Mouse (Mus musculus): ENCODE data around the gene Malsu1. TPM values are rescaled to one million over a fixed set of nuclear protein-coding genes. Genes with fewer than 3 reads are reported as not detected.

The Malsu1 gene
- total RNA-seq, 2 experiments from 2014 or later, result 22.8 to 28.3 TPM

DNA sequence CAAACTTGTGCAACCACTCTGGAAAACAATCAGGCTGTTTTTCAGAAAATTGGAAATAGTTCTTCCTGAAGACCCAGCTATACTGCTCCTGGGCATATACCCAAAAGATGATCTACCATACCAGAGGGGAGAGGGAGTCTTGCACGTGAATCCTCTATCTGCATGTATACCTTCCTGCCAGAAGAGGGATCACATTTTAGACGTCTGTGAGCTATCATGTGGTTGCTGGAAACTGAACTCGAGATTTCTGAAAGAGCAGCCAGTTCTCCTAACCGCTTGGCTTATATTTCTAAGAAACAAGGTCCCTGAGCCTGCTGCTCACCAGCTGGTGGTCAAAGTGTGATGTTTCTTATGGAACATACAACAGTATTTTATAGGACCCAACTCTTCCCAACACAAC, 5.2 kb upstream of the Malsu1 start:
- DNase-seq (ENCODE audit: extremely low spot score in 1 of 2, low spot score in 1 of 2), result no peak

DNA sequence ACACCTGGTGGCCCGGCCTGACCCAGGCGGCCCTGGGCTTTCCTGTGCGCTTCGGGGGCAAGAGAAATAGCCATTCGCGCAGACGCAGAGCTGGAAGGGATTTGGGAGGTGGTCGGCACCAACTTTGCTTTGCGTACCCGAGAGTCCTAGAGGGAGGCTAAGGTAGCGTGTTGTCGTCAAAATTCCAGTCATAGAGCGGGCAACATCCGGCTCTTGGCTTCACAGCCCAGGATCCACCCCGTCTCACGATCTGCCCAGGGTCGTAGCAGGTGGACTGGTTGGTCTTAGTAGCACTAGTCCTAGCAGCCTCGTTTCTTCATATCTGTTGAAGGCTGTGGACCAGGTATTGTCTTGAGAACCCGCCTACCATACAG, 509 bp downstream of the Malsu1 start:
- no peak for DNase-seq (ENCODE audit: extremely low spot score in 1 of 2, low spot score in 1 of 2)

DNA sequence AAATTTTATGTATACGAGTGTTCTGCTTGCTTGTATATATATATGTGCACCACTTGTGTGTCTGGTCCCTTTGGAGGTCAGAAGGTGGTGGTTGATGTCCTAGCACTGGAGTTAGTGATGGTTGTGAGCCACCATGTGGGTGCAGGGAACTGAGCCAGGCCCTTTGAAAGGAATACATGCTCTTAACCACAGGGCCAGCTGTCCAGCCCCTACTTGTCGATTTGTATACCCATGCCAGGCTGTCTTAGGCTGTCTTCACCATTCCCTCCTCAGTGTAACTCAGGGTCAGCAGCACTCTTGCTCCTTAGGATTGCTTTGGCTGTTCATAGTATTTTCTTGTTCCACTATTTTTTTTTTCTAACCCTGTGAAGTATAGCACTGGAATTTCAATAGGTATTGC, 4.3 kb downstream of the Malsu1 start:
- no peak for DNase-seq (ENCODE audit: extremely low spot score in 1 of 2, low spot score in 1 of 2)

DNA sequence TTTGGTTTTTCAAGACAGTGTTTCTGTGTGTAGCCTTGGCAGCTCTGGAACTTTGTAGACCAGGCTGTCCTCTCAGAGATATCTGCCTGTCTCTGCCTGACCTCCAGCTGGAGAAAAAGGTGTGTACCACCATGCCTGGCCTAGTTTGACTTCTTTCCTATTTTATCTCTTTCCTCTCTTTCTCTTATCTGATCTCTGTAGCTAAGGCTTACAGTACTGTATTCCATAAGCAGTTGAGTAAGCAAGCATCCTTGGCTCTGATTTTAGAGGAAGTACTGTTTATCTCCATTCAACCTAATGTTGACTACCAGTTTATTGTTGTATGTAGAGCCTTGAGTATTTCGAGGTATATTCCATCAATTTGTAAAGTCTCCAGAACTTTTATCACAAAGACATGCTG, 5.7 kb downstream of the Malsu1 start:
- DNase-seq (ENCODE audit: extremely low spot score in 1 of 2, low spot score in 1 of 2), result no peak

DNA sequence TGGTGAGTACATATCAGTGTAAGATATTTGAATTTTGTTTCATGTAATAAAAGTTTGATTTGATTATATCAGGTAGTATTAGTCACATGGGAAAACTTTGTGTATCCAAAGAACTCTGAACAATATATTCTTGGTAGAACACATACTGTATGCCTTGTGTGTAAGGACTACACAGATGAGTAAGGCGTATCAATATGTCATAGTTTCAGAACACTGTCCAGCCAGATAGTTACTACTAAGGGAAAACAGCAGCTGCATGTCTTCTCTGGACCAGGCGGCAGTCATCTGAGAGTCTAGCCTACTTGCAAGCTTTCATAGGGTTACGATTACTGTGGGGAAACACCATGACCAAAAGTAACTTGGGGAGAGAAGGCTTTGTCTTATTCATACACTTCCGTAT, 9.4 kb downstream of the Malsu1 start:
- DNase-seq (ENCODE audit: extremely low spot score in 1 of 2, low spot score in 1 of 2), result no peak

DNA sequence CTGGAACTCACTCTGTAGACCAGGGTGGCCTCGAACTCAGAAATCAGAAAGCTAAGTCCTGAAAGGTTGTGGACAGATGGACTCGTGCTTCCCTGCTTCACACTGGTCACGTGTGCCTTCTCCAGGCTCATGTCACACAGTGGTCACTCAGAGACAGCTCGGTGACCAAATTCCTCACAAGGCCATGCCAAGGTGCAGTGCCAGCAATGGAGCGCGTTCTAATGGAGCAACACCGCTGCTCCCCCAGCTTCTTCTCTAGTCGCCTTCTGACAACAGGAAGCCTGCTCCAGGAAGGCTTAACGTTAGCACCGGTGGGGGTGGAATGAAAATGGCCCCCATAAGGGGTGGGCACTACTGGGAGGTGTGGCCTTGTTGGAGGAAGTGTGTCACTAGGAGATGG, 21.4 kb downstream of the Malsu1 start:
- DNase-seq (ENCODE audit: extremely low spot score in 1 of 2, low spot score in 1 of 2), result no peak

DNA sequence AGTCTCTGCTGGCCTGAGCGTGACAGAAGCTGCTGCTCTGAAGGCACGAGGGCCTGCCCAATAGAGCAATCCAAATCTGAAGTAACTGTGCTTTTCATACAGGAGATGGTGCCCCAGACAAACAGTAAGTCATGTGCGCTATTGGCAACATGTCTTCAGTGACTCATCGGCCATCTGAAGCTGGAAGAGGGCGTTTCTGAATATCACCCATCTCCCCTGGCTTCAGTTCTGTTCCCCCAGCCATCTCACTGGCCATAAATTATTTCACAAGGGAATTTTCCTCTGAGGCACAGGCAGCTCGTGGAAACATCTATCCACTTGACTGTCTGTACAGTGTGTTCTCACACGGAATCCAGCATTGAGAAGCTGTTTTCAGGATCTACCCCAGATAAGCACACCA, 22.8 kb downstream of the Malsu1 start:
- DNase-seq (ENCODE audit: extremely low spot score in 1 of 2, low spot score in 1 of 2), result no peak

DNA sequence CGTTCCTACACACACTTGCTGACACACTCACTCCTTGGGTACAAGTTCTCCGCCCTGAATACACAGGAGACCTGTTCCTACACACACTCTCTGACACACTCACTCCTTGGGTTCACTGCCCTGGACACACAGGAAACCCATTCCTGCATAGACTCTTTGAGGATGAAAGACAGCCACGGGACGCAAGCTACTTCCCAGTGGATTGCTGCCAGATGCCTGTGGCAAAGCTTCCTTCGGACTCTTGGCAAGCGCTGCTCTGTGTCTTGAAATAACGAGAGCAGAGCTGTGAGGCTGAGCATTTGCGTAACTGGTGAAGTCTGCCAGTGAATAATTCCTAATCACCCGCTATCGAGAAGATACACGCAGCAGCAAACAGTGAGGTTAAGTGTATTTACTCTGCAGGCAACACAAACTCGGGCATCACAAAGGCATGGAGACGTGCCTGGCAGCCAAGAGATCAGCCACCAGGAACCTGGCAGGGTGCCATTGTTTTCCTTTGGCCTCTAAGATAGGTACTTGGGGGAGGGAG, 23.4 kb downstream of the Malsu1 start:
- DNase-seq (ENCODE audit: extremely low spot score in 1 of 2, low spot score in 1 of 2), result peak; percentile 37 to 40

DNA sequence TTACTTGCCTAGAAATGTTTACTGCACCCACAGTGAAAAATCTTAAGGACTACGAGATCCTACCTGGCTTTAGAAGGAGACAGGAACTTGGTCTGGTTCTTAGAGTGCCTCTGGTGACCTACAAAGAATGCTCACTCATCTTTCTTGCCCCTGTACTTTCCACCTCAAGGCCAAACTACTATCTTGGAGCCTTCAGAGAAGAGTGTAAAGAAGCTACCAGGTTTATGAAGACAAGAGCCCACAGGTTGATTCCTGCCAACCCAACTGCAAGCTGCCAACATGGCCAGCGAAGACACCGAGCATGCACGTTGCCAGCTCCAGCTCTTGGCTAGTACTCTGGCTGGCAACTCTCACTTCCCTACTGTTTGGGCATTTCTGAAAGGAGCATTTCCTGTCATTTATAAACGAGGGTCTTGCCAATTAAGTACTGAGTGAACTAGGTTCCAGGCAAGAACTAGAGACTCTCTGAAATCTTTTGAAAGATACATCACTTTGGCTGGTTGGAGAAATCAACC, 24.1 kb downstream of the Malsu1 start:
- DNase-seq (ENCODE audit: extremely low spot score in 1 of 2, low spot score in 1 of 2), result no peak

DNA sequence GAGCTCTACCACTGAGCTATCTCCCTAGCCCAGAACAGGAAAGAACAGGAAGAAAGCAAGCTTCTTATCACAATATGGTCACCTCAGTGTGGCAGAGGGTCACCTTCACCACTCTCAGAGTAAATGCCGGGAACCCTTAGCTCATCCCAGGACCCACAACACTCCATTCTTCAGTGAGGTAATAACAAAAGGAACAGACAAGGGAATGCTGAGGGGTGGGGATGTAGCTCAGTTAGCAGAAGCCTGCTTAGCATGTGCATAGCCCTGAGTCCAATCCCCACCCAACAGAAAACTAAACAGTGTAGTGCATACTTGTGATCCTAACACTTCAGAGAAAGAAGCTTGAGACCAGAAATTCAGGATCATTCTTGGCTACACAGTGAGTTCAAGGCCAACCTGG, 25.5 kb downstream of the Malsu1 start:
- no peak for DNase-seq (ENCODE audit: extremely low spot score in 1 of 2, low spot score in 1 of 2)

DNA sequence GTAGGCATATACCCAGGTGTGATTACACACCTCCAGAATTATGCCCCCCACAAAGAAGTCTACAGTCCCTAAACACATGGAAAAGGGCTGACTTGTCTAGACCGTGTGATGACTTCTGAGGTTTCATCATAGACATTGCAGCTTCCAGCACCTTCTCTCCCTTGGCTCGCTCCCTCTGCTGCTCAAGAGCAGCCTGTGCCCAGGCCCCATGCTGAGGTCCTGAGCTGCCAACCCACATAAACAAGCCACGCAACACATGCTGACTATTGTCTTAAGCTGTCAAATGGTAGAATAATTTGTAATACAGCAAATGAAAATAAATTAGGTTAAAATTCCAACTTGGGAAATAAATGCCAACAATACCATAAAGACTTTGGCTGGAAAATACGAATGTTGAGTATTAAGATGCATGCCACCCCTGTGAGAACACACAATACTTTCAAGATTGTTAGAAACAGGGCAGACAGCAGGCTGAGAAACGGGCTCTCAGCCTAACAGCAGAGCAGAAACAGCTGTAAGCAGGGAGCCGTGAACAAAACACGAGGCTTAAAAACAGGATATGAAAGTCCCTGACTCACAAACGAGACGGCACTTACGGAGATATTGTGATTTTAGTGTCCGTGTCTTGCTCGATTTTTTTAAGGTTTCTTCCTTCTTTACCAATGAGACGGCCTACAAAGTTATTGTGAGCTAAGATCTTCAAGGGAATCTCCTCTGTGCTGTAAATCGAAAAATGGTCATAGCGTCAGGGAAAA, 33.3 kb downstream of the Malsu1 start:
- no peak for DNase-seq (ENCODE audit: extremely low spot score in 1 of 2, low spot score in 1 of 2)

DNA sequence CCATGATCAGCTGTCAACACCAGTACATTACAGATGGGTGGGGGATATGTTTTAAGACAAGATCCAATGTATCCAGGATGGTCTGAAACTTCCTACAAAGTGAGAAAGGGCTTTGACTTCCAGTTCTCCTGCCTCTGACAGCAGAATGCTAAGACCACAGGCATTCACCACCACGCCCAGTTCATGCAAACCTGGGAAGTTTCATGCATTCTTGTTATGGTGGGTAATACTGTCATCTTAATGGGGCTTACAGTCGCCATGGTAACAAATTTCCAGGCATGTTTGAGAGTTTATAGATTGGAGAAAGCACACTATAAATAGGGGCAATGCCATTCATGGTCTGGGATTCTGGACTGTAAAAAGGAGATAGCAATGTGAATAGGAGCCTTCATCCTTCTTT, 35.6 kb downstream of the Malsu1 start:
- no peak for DNase-seq (ENCODE audit: extremely low spot score in 1 of 2, low spot score in 1 of 2)

DNA sequence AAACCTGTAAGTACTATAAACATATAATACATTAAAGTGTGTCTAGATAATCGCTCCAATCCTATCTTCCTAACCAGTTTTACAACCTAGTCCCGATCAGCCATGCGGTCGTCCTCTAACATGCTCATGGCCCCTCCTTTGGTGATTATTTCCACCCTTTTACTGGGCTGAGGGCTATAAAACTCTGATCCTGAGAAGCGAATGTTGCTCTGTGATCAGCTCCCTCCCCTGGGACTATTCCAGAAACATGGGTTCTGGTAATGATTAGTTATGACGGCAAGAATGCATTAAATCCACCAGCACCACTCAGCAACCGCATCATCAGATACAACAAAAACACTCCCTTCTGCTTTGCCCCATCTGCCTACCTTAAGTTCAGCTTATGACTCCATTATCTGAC, 40.3 kb downstream of the Malsu1 start:
- no peak for DNase-seq (ENCODE audit: extremely low spot score in 1 of 2, low spot score in 1 of 2)

DNA sequence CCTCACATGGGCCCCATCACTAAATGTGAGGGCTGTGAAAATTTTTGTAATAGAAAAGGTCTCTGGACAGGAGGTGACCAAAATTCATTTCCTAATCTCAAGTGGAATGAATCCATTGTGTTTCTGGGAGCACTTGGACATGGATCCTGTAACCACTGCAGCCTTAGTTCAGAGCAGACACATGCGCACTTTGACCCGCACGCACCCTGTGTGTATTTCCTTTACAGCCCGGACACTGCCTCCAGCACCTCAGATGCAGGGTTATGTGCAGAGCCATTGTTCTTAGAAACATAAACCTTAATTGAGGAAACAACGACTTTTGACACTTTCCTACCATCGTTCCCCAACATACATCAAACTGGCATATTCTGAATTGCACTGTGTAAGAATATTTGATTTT, 40.9 kb downstream of the Malsu1 start:
- DNase-seq (ENCODE audit: extremely low spot score in 1 of 2, low spot score in 1 of 2), result no peak

DNA sequence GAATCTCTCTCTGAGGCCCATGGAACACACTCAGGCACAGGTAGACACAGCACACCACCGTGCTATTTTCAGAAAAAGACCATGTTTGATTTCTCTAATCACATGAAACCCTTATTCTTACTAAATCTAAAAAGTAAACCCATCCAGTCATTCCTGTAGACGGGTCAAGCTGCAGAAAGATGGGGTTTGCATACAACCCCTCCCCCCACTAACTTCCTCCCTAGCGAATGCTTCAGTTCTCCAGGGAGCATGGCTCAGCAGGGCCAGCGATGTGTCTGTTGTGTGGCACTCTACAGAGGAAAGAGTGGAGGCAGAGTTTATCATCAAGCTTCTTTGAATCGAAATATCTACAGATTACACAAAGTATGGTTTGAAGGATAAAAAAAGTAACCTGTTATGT, 42.0 kb downstream of the Malsu1 start:
- no peak for DNase-seq (ENCODE audit: extremely low spot score in 1 of 2, low spot score in 1 of 2)

DNA sequence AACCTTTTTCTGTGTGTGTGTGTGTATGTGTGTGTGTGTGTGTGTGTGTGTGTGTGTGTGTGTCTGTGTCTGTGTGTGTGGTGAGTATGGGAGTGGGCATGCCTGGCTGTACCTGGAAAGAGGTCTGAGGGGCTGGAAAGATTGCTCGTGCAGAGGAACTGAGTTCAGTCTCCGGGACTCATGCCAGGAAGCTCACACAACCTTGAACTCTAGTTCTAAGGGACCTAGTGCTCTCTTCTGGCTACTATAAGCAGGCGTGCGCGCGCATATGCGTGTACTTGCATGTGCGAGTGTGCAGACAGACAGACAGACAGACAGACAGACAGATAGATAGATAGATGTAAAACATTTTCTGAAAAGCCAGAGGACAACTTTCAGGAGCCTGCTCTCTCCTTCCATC, 42.6 kb downstream of the Malsu1 start:
- DNase-seq (ENCODE audit: extremely low spot score in 1 of 2, low spot score in 1 of 2), result no peak

DNA sequence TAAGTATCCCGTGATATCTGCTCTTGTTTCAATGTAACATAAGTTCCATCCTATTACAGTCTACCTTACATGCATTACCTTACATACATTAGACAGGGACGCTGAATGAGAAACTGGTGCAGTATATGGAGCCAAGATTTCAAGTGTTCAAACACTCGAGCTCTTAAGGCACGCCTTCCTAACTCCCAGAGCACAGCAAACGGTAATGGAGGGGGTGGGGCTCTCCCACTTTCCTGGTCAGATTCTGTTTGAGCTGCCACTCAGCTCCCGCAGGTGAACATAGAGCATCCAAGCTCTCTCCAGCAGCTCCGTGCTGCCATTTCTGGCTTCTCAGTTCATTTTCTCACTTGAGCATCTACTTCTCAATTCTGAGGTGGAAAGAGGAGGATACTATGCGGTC, 44.9 kb downstream of the Malsu1 start:
- no peak for DNase-seq (ENCODE audit: extremely low spot score in 1 of 2, low spot score in 1 of 2)

DNA sequence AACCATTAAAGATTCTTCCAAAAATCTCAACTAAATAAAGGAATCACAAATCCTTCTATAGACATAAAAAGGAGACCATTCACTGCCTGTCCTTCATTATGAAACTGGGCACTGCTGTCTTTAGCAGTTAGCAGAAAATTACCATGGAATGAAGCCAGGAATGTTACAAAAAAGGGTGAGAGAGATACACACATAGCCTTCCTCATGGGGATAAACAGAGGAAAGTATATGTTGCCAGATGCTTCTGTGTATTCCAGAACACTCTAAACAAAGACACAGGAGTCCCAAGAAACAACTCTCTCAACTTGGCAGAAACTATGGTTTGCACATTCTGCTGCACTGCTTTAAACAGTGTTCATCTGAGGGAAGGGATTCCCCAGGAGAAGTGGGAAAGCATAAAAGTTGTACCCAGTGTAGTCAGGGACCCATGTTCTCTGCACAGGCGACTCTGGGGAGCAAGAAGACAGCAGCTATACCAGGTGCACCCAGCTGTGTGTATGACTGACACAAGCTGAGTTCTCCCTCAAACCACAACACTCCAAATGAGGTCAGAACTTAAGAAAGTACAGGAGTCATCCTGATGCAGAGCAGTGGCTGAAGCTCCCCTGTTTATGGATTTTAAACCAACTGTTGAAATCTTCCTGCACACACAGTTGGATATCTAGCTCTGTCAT, 46.0 kb downstream of the Malsu1 start:
- no peak for DNase-seq (ENCODE audit: extremely low spot score in 1 of 2, low spot score in 1 of 2)

DNA sequence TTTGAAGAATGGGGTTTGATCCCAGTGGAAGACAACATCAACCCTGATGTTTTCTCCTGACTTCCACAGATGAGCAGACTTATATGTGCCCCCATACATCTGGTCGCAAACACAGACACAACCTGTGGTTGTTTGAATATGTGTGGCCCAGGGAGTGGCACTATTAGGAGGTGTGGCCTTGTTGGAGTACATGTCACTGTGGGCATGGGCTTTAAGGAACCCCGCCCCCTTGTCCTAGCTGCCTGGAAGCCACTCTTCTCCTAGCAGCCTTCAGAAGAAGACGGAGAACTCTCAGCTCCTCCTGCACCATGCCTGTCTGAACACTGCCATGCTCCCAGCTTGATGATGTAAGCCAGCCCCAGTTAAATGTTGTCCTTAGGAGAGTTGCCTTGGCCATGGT, 46.8 kb downstream of the Malsu1 start:
- no peak for DNase-seq (ENCODE audit: extremely low spot score in 1 of 2, low spot score in 1 of 2)

DNA sequence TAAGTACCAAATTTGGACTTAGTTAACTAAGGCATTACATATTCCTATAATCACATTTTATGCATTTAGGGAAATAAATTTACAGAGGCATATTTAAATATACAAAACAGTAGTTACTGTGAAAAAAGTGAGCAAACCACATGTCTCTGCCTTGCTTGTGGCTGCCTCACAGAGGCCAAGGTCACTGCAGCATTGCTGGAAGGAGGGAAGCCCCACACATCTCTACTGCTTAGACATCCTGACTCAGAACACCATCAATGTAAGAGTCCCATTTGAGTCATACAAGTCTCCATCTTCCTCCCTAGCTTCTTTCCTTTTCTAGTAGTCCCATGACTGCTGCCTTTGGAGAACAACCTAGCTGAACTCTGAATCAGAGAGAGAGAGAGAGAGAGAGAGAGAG, 56.7 kb downstream of the Malsu1 start:
- DNase-seq (ENCODE audit: extremely low spot score in 1 of 2, low spot score in 1 of 2), result no peak

DNA sequence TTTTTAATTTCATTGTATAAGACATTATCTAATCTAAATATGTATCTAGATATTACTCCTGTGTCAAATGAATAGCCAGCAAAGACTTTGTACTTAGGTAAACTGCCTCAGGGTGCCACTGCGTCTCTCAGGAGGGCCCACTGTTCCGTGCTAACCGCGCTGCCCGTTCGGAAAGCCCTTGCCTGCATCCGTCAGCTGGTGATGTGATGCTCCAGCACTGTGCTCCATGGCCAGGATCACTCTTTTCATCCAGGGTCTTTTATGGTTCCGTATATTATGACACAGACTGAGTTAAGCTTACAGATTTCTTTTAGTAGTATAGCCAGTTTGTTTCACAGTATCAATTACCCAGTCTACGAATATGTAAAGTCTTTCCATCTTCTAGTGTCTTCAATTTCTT, 58.3 kb downstream of the Malsu1 start:
- no peak for DNase-seq (ENCODE audit: extremely low spot score in 1 of 2, low spot score in 1 of 2)

Data from layer of hippocampus, postnatal 25 days (tissue).